Mouse (Mus musculus) olfactory bulb, adult 2 months (tissue): ENCODE data around the gene Dpt.

ENCODE experiments used
- CTCF ChIP-seq: fragments of 200-500 bp; IDR thresholded peaks from 2 replicates; pipeline ENCODE4 v1.5.1; 2012; ENCODE audit warnings: low read depth, mild to moderate bottlenecking, low read length, moderate library complexity; ENCODE audit not compliant: insufficient read depth
- POLR2A ChIP-seq: fragments of 200-500 bp; IDR thresholded peaks from 2 replicates; pipeline ENCODE4 v1.6.1; 2012; ENCODE audit warnings: mild to moderate bottlenecking, low read depth, low read length, moderate library complexity; ENCODE audit not compliant: insufficient read depth

DNA sequence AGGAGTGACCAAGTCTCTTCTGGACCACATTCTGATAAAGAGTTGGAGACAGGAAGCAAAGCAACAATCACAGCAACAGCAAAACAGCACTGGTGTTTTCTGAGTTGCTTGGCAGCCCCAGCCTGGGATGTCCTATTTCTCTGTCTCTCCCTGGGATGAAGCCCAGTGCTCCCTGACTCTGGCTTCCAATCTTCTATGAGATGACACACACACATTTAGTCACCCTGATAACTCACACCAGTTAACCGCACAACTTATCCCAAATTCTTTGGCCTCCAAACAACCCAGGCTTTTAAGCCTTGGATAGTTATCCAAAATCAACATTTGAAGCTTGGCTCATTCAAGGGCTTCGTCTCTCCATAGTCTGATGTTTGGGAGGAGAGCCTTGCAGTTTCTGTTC is 12.9 kb downstream of the Dpt start:
- TF ChIP-seq CTCF (no peak), POLR2A (no peak)
